Mouse (Mus musculus) embryo, embryonic 11 days (tissue): ENCODE results near the gene Hspa1a.
A peak's percentile ranks its signal among the peaks of the same experiment; 100 is the strongest.
"Not testable (repeated sequence)": the region's sequence is repeated elsewhere in the genome, so short reads cannot be mapped to it uniquely, and the experiment has no call there.

ENCODE experiments used
- DNase-seq: peaks from one replicate; pipeline ENCODE4 v3.0.0-alpha.2; 2015

Gene Hspa1a

GRCm38 (mm10) chr17:35000717-35001451 lies 28.9 kb upstream of the Hspa1a start, which contains the start of gene Vars:
Vars (plus strand) TSS chr17:35000987.
- peak; percentile 96 for DNase-seq

GRCm38 (mm10) chr17:34999871-35000716 lies 28.1 kb upstream of the Hspa1a start:
- peak; percentile 27 for DNase-seq

DNA sequence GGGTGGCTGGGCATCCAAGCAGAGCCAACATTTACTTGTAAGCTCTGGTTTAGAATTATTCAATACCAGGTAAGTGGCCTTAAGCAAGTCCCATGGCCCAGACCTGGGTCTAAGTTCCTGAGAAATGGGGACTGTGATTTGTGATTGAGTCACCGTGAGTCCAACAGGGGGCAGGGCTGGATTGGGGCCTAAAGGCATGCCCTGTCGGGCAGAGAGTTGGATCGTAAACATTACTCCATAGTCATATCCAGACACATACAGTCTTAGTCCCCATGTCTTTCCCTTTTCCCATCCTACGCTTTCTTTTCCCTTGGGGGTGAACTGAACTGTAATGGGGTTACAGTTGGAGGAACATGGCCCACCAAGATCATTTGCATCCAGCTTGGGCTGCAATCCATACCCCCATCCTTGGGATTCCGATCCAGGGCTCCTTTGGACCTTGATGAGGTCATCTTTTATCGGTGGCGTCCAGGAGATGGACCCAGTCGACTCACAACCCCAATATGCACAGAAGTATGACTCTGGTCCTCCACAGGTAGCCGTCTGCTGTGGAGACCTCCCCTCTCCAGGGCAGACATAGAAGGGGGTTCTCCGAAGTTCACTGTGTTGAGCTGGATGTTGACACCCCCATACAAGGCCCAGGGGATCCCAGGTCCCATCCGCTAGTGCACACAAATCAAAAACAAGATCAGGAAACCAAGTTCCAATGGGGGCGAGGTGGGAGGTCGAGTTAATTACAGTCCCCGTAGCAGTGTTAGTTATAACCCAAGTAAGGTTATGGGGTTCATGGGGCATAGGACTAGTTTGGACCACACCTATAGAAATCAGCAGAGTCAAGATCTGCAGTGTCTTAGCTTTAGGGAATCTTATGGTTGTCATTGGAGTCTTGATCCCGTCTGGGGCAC lies 26.8 kb upstream of the Hspa1a start:
- no peak for DNase-seq

DNA sequence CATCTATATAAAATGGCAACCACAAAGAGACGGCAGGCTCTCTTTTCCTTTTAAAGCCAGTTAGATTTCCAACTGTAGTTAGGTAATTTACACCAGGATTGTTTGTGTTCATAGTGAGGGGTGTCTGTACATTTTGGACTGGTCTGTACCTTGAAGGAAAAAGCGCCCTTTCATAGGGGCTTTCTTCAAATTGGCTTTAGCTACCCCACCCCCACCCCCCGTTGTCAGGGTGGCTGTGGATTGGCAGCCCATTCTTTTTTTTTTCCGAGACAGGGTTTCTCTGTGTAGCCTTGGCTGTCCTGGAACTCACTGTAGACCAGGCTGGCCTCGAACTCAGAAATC lies 25.2 kb upstream of the Hspa1a start:
- no peak for DNase-seq

- no peak for DNase-seq
These were observed 24.6 kb upstream of the Hspa1a start for GRCm38 (mm10) chr17:34996411-34997141.

DNA sequence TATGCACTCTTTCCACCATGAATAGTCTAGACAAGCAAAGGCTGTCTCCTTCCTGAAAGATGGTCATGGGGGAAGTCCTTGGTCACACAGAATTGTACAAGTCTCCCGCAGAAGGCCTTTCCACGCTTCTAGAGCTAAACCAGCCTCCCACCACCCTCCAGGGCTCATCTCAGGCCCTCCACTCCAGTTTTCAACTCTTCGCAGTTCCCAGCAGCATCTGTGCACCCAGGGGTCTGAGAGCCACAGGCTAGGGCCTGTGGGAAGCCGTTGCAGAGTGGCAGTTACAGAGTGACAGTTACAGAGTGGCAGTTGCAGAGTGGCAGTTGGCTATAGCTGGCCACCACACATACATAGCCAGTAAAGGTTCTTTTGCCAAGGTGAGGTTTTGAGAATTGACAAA lies 24.0 kb upstream of the Hspa1a start:
- not testable (repeated sequence) for DNase-seq

GRCm38 (mm10) chr17:34995192-34995591 lies 23.2 kb upstream of the Hspa1a start:
- not testable (repeated sequence) for DNase-seq

GRCm38 (mm10) chr17:34994751-34995150 lies 22.8 kb upstream of the Hspa1a start:
- DNase-seq = no peak

DNA sequence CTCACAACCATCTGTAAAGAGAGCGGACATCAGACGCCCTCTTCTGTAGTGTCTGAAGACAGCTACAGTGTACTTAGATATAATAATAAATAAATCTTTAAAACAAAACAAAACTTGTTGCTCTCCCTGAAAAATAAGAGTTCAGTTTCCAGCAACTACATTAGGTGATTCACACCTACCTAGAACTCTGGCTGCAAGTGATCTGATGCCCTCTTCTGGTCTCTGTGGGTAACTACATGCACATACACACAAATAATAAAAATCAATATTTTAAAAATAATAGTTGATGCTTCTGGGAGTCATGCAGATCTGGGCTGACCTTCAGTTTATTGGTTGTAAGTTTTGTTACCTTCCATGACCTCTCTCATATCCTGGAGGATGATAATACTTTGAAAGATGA lies 12.3 kb upstream of the Hspa1a start:
- peak; percentile 50 for DNase-seq

- no peak for DNase-seq
These were observed 10.4 kb upstream of the Hspa1a start for GRCm38 (mm10) chr17:34982328-34982727.

DNA sequence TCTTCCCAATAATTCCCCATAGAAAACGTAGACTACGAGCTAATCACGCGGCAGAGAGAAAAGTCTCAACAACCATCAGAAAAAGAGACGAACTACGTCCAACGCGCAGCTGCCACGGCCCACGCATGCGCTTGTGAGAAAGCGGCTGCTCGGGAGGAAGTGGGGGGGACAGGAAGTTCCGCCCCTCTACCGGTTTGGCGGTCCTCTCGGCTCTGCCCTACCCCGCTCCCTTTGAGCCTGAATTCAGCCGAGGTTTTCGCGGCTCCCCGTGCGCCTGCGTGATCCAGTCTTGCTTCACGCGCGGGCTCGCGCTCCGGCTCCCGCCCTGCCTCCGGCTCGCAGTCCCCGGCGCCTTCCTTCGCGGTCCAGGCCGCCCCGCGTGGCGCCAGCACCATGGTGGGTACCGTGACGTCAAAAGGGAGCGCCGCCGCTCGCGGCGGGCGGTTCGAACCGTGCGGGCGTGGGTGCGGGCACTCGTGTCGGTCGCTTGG lies 9.8 kb upstream of the Hspa1a start, which contains the start of gene Lsm2:
Gene Lsm2 (plus strand): TSS at position 173 of the 491 bp plus-strand sequence.
- DNase-seq = peak; percentile 96

GRCm38 (mm10) chr17:34980655-34981054 lies 8.7 kb upstream of the Hspa1a start:
- peak; percentile 70 for DNase-seq

GRCm38 (mm10) chr17:34979631-34980030 lies 7.7 kb upstream of the Hspa1a start:
- DNase-seq = no peak

- DNase-seq = no peak
These were observed 6.3 kb upstream of the Hspa1a start for GRCm38 (mm10) chr17:34978239-34978638.

- DNase-seq = no peak
These were observed 5.0 kb upstream of the Hspa1a start for GRCm38 (mm10) chr17:34977000-34977399.

- DNase-seq = no peak
These were observed 3.9 kb upstream of the Hspa1a start for GRCm38 (mm10) chr17:34975581-34976492.

DNA sequence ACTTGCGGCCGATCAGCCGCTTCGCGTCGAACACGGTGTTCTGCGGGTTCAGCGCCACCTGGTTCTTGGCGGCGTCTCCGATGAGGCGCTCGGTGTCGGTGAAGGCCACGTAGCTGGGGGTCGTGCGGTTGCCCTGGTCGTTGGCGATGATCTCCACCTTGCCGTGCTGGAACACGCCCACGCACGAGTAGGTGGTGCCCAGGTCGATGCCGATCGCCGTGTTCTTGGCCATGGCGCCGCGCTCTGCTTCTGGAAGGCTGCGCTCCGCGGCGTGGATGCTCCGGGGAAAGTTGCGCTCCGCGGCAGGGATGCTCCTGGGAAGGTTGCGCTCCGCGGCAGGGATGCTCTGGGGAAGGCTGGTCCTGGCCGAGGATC lies 275 bp downstream of the Hspa1a start:
- not testable (repeated sequence) for DNase-seq

DNA sequence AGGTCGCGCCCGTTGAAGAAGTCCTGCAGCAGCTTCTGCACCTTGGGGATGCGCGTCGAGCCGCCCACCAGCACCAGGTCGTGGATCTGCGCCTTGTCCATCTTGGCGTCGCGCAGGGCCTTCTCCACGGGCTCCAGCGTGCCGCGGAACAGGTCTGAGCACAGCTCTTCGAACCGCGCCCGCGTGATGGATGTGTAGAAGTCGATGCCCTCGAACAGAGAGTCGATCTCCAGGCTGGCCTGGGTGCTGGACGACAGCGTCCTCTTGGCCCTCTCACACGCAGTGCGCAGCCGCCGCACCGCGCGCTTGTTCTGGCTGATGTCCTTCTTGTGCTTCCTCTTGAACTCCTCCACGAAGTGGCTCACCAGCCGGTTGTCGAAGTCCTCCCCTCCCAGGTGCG lies 1.1 kb downstream of the Hspa1a start:
- not testable (repeated sequence) for DNase-seq

DNA sequence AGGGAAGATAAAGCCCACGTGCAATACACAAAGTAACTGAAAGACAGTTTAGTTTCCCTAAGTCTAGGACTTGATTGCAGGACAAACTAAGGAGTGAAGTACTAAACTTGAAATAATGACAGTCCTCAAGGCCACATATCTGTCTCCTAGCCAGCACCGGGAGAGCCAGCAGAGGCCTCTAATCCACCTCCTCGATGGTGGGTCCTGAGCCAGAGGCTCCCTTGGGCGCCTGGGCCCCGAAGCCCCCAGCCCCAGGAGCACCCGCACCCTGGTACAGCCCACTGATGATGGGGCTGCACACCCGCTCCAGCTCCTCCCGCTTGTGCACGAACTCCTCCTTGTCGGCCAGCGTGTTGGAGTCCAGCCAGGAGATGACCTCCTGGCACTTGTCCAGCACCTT lies 2.1 kb downstream of the Hspa1a start, which contains the start of gene Gm20481:
Gene Gm20481 (plus strand): TSS at position 91 of the 400 bp plus-strand sequence.
- DNase-seq = not testable (repeated sequence)

GRCm38 (mm10) chr17:34965627-34966026 lies 6.3 kb downstream of the Hspa1a start:
- DNase-seq = no peak

- DNase-seq = no peak
These were observed 7.3 kb downstream of the Hspa1a start for GRCm38 (mm10) chr17:34964640-34965049.
